Comparison of ENCODE assay signal across 8 mouse cellular contexts in the genomic region with DNA sequence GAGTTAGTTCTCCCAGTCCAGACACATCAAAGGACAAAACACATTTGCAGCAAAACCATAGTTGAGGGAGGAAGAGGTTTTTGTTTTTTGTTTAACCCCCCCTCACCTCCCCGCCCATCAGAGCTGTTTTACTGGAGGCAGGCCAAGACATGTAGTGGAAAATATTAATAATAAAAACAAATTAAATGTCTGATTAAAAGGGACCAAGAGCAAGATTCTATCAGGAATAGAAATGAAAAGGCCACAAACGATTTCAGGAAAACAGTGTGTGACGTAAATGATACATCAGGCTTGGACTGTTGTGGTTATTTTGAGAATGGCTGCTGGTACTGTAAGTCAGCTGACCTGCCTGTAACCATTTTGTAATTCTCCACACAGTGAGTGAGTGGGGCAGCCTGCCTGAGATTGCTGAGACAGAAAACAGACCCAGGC.
A peak's percentile ranks its signal among the peaks of the same experiment; 100 is the strongest.
DNase-seq lines count a peak whose midpoint lies in the region; ATAC-seq and TF ChIP-seq lines count a peak whose summit lies in the region.

No protein-coding gene starts in this region.

- peak; percentile 21 for DNase-seq in adrenal gland, adult 2 months
- no peak for DNase-seq in adrenal gland, adult 8-10 months
- peak; percentile 74 for DNase-seq in 3T3-L1 (ENCODE audit: low read depth, low spot score)
- peak; percentile 37 for DNase-seq in heart, postnatal 4 days
- no peak for DNase-seq in spleen, postnatal 36 days (ENCODE audit: low spot score in 2 of 2)

- no peak for TF ChIP-seq CTCF in cortical plate, adult 2 months (IDR thresholded peaks at IDR 0.05; ENCODE audit: extremely low read depth, insufficient read depth, low read length)

- H3K9me3 ChIP-seq in megakaryocyte, embryonic 14.5 days = no peaks in the 10 kb centered on the region

- no peaks in the 10 kb centered on the region for H3K27me3 ChIP-seq in megakaryocyte, embryonic 14.5 days (replicated peaks)

- ATAC-seq in megakaryocyte-erythroid progenitor cell, adult 5-6 weeks (replicated peaks; ENCODE audit: low FRiP score, low TSS enrichment, poor library complexity, severe bottlenecking) = no peak

- no peak for TF ChIP-seq POLR2A in cortical plate, adult 2 months (IDR thresholded peaks at IDR 0.05; ENCODE audit: extremely low read depth, insufficient read depth, low read length)

- 0 out of 2 replicates have a peak overlapping the region, but pooled peaks have one; percentile 40 for H3K27ac ChIP-seq in cortical plate, adult 2 months (ENCODE audit: insufficient read depth, low read length)

- H3K4me3 ChIP-seq in cortical plate, adult 2 months (ENCODE audit: insufficient read depth, low read length) = no peak overlapping the region
- peak overlapping the region; percentile 53 for H3K4me3 ChIP-seq in megakaryocyte, embryonic 14.5 days (replicated peaks)

- peaks cover 3% of the 10 kb centered on the region for H3K4me1 ChIP-seq in cortical plate, adult 2 months (ENCODE audit: control insufficient read depth, insufficient read depth, low read length)
- H3K4me1 ChIP-seq in megakaryocyte, embryonic 14.5 days = peaks cover 26% of the 10 kb centered on the region

- no peaks in the 10 kb centered on the region for H3K36me3 ChIP-seq in megakaryocyte, embryonic 14.5 days (replicated peaks; ENCODE audit: low read length)

Comparison
In these comparisons a context has a peak if more than half of its experiments do, and no peak if none do; other contexts are left out.
1. DNase-seq: peak in adrenal gland, adult 2 months (single experiment), 3T3-L1 (single experiment) and heart, postnatal 4 days (single experiment); none in adrenal gland, adult 8-10 months (single experiment) and spleen, postnatal 36 days (0 of 2).